Mouse (Mus musculus): Measurements from ENCODE around the gene Grin1. TPM values are rescaled to one million over a fixed set of nuclear protein-coding genes. Genes with fewer than 3 reads are reported as not detected.

Gene Grin1
- polyA plus RNA-seq, 1 experiment from 2014 or later, result not detected

DNA sequence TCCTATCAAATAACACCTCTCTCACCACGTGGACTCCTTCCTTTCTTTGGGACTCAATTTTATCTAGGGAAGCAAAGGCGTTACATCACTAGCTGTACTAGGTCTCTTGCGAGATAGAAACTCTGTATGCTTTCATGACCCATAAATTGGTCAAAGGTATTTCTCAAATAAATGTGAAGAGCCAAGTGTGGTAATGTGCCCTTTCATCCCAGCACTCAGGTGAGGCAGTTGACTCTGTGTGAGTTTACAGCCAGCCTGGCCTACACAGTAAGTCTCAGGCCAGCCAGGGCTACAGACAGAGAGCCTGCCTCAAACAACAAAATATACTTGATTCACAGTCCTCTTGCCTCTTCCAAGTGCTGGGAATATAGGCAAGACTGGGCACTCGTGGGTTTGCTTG, 40.9 kb upstream of the Grin1 start:
- no peak overlapping the region for H3K4me3 ChIP-seq (ENCODE audit: low read depth, low read length)
- WGBS (ENCODE audit: insufficient replicate concordance), result 58% methylated on average over 4 of the region's 4 CpGs
- H3K4me1 ChIP-seq (ENCODE audit: insufficient read depth), result peaks cover 33% of the 10 kb centered on the region
- peaks cover 10% of the 10 kb centered on the region; the same call in 1 of the 2 replicates for H3K36me3 ChIP-seq (replicated peaks; ENCODE audit: insufficient read depth, low read length)
- H3K9ac ChIP-seq (replicated peaks), result no peak overlapping the region
- TF ChIP-seq EP300 (IDR thresholded peaks at IDR 0.05; ENCODE audit: low read depth) (no peak), CTCF (IDR thresholded peaks at IDR 0.05; ENCODE audit: low read depth) (no peak)
- no peak for DNase-seq
- ATAC-seq, result peak; percentile 57
- no peaks in the 10 kb centered on the region for H3K27me3 ChIP-seq (ENCODE audit: insufficient read depth, low read length)
- H3K4me2 ChIP-seq (ENCODE audit: low read depth, low read length), result no peak overlapping the region
- no peaks in the 10 kb centered on the region for H3K9me3 ChIP-seq (ENCODE audit: low read length)
- H3K27ac ChIP-seq (ENCODE audit: low read depth), result peak overlapping the region; percentile 22; the same call in 1 of the 2 replicates

DNA sequence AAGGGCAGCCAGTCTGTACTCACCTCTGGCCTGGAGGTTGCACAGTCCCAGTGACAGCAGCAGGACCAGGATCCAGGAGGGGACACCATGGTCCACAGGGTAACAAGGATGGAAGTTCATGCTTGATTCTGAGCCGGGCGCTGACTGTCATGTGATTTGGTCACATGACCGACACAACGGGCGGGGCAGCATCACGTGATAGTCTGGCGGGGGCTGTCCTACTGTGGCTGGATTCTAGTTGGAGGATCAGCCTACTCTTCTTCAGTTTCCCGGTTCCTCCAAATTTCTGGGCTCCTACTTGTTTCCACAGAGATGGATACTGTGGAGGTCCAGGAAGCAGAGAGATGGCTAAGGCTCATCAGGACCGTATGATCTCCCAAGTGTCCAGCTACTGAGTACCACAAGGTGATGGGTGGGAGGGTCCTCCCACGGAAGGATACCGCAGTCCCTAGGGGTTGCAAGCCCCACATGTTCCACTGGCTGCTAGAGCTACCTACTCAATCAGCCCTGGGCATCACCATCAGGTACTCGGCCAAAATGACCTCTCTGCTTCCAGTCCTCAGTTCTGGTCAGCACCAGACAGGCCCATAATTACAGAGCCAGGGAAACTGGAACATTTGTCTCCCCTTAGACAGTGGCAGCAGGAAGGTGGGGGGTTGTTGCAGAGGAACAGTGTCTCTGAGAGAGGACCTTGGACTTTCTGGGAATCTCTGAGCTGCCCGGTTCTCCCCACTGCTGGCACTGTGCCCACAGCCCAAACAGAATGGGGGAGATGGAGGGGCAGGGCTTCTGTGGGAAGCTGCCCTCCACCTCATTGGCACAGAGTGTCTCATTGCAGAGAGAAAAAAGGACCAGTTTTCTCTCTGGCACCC, 37.5 kb upstream of the Grin1 start, which contains the start of gene Dpp7:
Dpp7 (minus strand) TSS at position 152 of the 872 bp plus-strand sequence.
- 5% methylated on average over 13 of the region's 13 CpGs for WGBS (ENCODE audit: insufficient replicate concordance)
- Histone ChIP-seq H3K4me3 (ENCODE audit: low read depth, low read length) (peak within 1 kb of the TSS; percentile 59), H3K9ac (replicated peaks) (peak within 1 kb of the TSS; percentile 39), H3K4me1 (ENCODE audit: insufficient read depth) (peaks cover 20% of the 10 kb centered on the region), H3K27ac (ENCODE audit: low read depth) (peak within 1 kb of the TSS; percentile 24; the same call in 1 of the 2 replicates), H3K4me2 (ENCODE audit: low read depth, low read length) (peak within 1 kb of the TSS; percentile 96), H3K9me3 (ENCODE audit: low read length) (no peaks in the 10 kb centered on the region), H3K36me3 (replicated peaks; ENCODE audit: insufficient read depth, low read length) (peaks cover 8% of the 10 kb centered on the region), H3K27me3 (ENCODE audit: insufficient read depth, low read length) (no peaks in the 10 kb centered on the region)
- no peak for TF ChIP-seq CTCF (IDR thresholded peaks at IDR 0.05; ENCODE audit: low read depth)
- no peak for TF ChIP-seq EP300 (IDR thresholded peaks at IDR 0.05; ENCODE audit: low read depth)
- DNase-seq, result peak; percentile 91
- ATAC-seq, result peak; percentile 84

DNA sequence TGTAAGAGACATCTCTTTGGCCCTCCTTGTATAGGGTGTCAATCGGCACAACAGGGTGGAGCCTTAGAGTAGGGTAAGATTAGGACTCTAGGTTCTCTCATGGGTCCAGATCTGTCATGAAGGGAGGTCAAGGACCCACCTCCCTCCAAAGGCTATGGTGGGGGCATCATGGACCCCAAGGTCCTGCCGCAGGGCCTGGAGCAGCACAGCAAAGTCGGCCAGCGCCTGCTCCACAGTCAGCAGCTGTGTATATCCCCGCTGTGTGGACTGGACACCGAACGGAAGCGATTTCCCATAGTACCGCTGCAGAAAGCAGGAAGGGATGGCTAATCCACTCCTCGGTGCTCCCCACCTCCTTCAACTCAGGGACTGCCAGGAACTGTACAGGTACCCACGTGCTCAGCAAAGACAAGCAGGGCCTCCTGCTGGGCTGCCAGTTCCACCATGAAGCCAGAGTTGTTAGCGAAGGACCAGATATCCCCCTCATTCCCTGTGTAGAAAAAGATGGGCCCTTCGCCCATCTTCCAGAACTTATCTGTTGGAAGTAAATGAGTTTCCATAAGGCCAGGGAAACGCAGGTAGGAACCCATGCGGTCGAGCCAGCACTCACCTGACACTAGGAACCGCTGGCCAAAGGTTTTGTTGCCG, 36.6 kb upstream of the Grin1 start:
- Histone ChIP-seq H3K9me3 (ENCODE audit: low read length) (no peaks in the 10 kb centered on the region), H3K27me3 (ENCODE audit: insufficient read depth, low read length) (no peaks in the 10 kb centered on the region), H3K9ac (replicated peaks) (peak overlapping the region; percentile 39), H3K4me3 (ENCODE audit: low read depth, low read length) (peak overlapping the region; percentile 59), H3K36me3 (replicated peaks; ENCODE audit: insufficient read depth, low read length) (peaks cover 15% of the 10 kb centered on the region), H3K4me2 (ENCODE audit: low read depth, low read length) (peak overlapping the region; percentile 96), H3K4me1 (ENCODE audit: insufficient read depth) (peaks cover 20% of the 10 kb centered on the region), H3K27ac (ENCODE audit: low read depth) (no peak overlapping the region)
- TF ChIP-seq EP300 (IDR thresholded peaks at IDR 0.05; ENCODE audit: low read depth) (no peak), CTCF (IDR thresholded peaks at IDR 0.05; ENCODE audit: low read depth) (no peak)
- ATAC-seq (no peak), DNase-seq (no peak)
- WGBS (ENCODE audit: insufficient replicate concordance), result 36% methylated on average over 18 of the region's 18 CpGs

DNA sequence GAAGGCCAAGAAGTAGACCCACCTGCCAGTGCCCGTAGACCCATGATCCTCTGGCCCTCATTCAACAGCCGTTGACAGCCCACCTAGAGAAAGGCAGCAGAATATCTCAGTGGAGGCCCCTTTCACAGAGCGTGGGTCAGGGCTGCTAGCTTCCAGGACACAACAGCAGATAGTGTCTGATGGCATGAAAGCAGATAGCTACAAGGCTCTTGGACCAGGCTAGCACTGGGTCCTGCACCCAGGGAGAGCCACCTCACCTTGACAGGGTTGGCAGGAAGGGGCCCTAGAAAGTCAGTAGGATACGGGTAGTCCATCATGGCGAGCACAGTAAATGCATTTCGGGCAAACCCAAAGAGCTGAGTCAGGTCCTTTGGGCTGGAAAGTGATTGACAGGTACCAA, 35.2 kb upstream of the Grin1 start:
- no peak for DNase-seq
- no peak for TF ChIP-seq CTCF (IDR thresholded peaks at IDR 0.05; ENCODE audit: low read depth)
- no peak for TF ChIP-seq EP300 (IDR thresholded peaks at IDR 0.05; ENCODE audit: low read depth)
- Histone ChIP-seq H3K9ac (replicated peaks) (no peak overlapping the region), H3K9me3 (ENCODE audit: low read length) (no peaks in the 10 kb centered on the region), H3K36me3 (replicated peaks; ENCODE audit: insufficient read depth, low read length) (peaks cover 28% of the 10 kb centered on the region), H3K4me3 (ENCODE audit: low read depth, low read length) (no peak overlapping the region), H3K27ac (ENCODE audit: low read depth) (no peak overlapping the region), H3K4me2 (ENCODE audit: low read depth, low read length) (no peak overlapping the region), H3K27me3 (ENCODE audit: insufficient read depth, low read length) (no peaks in the 10 kb centered on the region), H3K4me1 (ENCODE audit: insufficient read depth) (peaks cover 20% of the 10 kb centered on the region)
- ATAC-seq, result no peak
- WGBS (ENCODE audit: insufficient replicate concordance), result 86% methylated on average over 6 of the region's 6 CpGs

DNA sequence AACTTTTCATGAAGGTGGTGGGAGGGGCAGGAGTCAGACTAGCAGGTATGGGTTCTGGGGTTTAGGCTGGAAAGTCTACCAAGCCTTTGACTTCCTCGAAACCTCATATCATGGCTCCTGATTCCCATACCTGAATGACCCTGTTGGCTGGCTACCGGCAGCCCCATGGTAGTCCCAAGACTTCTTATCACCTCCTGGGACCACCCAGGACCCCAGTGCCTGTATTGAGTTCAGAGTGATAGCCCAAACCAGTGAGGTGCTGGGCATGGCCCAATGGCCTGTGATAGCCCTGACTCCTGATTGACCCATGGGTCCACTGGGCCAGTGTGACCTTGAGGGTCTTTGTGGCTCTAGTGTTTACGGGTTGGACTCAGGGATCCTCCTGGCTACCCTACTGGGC, 31.7 kb upstream of the Grin1 start:
- no peak for DNase-seq
- H3K27ac ChIP-seq (ENCODE audit: low read depth), result no peak overlapping the region
- H3K27me3 ChIP-seq (ENCODE audit: insufficient read depth, low read length), result no peaks in the 10 kb centered on the region
- no peak overlapping the region for H3K9ac ChIP-seq (replicated peaks)
- 86% methylated on average over 3 of the region's 3 CpGs for WGBS (ENCODE audit: insufficient replicate concordance)
- H3K4me2 ChIP-seq (ENCODE audit: low read depth, low read length), result no peak overlapping the region
- H3K4me3 ChIP-seq (ENCODE audit: low read depth, low read length), result no peak overlapping the region
- no peak for ATAC-seq
- TF ChIP-seq CTCF (IDR thresholded peaks at IDR 0.05; ENCODE audit: low read depth) (no peak), EP300 (IDR thresholded peaks at IDR 0.05; ENCODE audit: low read depth) (no peak)
- H3K36me3 ChIP-seq (replicated peaks; ENCODE audit: insufficient read depth, low read length), result peaks cover 57% of the 10 kb centered on the region
- H3K9me3 ChIP-seq (ENCODE audit: low read length), result no peaks in the 10 kb centered on the region
- peaks cover 5% of the 10 kb centered on the region for H3K4me1 ChIP-seq (ENCODE audit: insufficient read depth)

DNA sequence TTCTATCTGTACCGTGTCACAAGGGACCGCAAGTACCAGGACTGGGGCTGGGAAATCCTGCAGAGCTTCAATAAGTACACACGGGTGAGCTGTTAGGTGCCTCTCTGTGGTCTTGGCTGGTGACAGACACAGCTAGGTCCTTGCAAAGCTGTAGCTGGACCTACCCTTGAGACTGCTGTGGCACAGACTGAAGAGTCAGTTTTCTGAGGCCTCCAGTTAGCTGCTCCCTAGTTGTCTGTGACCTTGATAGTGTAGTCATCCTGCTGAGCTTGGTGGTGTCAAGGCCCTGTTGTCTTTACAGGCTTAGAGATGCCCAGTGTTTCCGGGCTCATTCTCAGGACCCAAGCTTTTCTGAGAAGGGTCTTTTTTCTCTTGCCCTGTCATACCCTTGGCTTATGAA, 30.5 kb upstream of the Grin1 start:
- DNase-seq, result no peak
- H3K9ac ChIP-seq (replicated peaks), result no peak overlapping the region
- no peak for ATAC-seq
- no peak overlapping the region for H3K4me2 ChIP-seq (ENCODE audit: low read depth, low read length)
- peaks cover 68% of the 10 kb centered on the region for H3K36me3 ChIP-seq (replicated peaks; ENCODE audit: insufficient read depth, low read length)
- H3K4me3 ChIP-seq (ENCODE audit: low read depth, low read length), result no peak overlapping the region
- H3K4me1 ChIP-seq (ENCODE audit: insufficient read depth), result no peaks in the 10 kb centered on the region
- no peaks in the 10 kb centered on the region for H3K27me3 ChIP-seq (ENCODE audit: insufficient read depth, low read length)
- no peak overlapping the region for H3K27ac ChIP-seq (ENCODE audit: low read depth)
- no peak for TF ChIP-seq CTCF (IDR thresholded peaks at IDR 0.05; ENCODE audit: low read depth)
- no peak for TF ChIP-seq EP300 (IDR thresholded peaks at IDR 0.05; ENCODE audit: low read depth)
- 85% methylated on average over 4 of the region's 4 CpGs for WGBS (ENCODE audit: insufficient replicate concordance)
- H3K9me3 ChIP-seq (ENCODE audit: low read length), result no peaks in the 10 kb centered on the region
